Mouse (Mus musculus) forebrain, embryonic 16.5 days (tissue): ENCODE data around the gene Dsn1. TPM values are rescaled to one million over a fixed set of nuclear protein-coding genes. Genes with fewer than 3 reads are reported as not detected.

Experiments
- ATAC-seq: fragments of 200-750 bp; cut with Nextera tagmentation; 2 replicates; pipeline ENCODE4 v1.8.0; 2017; ENCODE audit warnings: mild to moderate bottlenecking, moderate library complexity
- H3K27ac ChIP-seq: fragments of 300-500 bp; sonication (generic); 2 replicates; pipeline ENCODE4 v1.5.1; 2014; ENCODE audit warnings: low read length, control low read depth
- H3K27me3 ChIP-seq: fragments of 300-500 bp; sonication (generic); replicated peaks from 2 replicates; pipeline ENCODE4 v1.6.1; 2014; ENCODE audit warnings: low read length; ENCODE audit not compliant: control insufficient read depth, insufficient read depth
- H3K36me3 ChIP-seq: fragments of 300-500 bp; sonication (generic); 2 replicates; pipeline ENCODE4 v1.6.1; 2014; ENCODE audit not compliant: control insufficient read depth, insufficient read depth
- H3K4me1 ChIP-seq: fragments of 300-500 bp; sonication (generic); replicated peaks from 2 replicates; pipeline ENCODE4 v1.6.1; 2014; ENCODE audit warnings: low read length; ENCODE audit not compliant: control insufficient read depth, insufficient read depth
- H3K4me2 ChIP-seq: fragments of 300-500 bp; sonication (generic); 2 replicates; pipeline ENCODE4 v1.6.1; 2014; ENCODE audit warnings: mild to moderate bottlenecking, low read length, control low read depth
- H3K4me3 ChIP-seq: fragments of 300-500 bp; sonication (generic); replicated peaks from 2 replicates; pipeline ENCODE4 v1.5.1; 2014; ENCODE audit warnings: mild to moderate bottlenecking, low read length, control low read depth
- H3K9ac ChIP-seq: fragments of 300-500 bp; sonication (generic); replicated peaks from 2 replicates; pipeline ENCODE4 v1.6.1; 2014; ENCODE audit warnings: low read depth, low read length, control low read depth
- H3K9me3 ChIP-seq: fragments of 300-500 bp; sonication (generic); 2 replicates; pipeline ENCODE4 v1.6.1; 2016; ENCODE audit warnings: low read length; ENCODE audit not compliant: control insufficient read depth
- WGBS: fragments of 180-500 bp; shearing (Covaris S2); extraction: QIAGEN DNeasy Blood & Tissue Kit; methylation state at CpG from one replicate; pipeline ENCODE4 v1.1.7; 2014; 5-methylcytosine and 5-hydroxymethylcytosine counted together
- polyA plus RNA-seq: library from polyadenylated mRNA; unstranded; fragments of >200 nt; fragmentation: Nextera tagmentation; extraction: Ambion mirVana; gene quantifications from 2 replicates; pipeline ENCODE4 v1.2.1, GENCODE M21; 2015

The Dsn1 gene
- polyA plus RNA-seq, 1 experiment from 2014 or later, result 20.3 TPM

GRCm38 (mm10) chr2:156958496-156959252, 48.3 kb downstream of the Dsn1 start:
- Histone ChIP-seq H3K27me3 (no peaks in the 10 kb centered on the region), H3K9me3 (no peaks in the 10 kb centered on the region), H3K4me3 (no peak overlapping the region), H3K4me2 (no peak overlapping the region), H3K27ac (no peak overlapping the region), H3K9ac (no peak overlapping the region), H3K4me1 (no peaks in the 10 kb centered on the region; the same call in 1 of the 2 replicates), H3K36me3 (no peaks in the 10 kb centered on the region; the same call in 1 of the 2 replicates)
- ATAC-seq, result no peak
- WGBS, result 85% methylated on average over 9 of the region's 9 CpGs

GRCm38 (mm10) chr2:156957035-156957434, 49.9 kb downstream of the Dsn1 start:
- Histone ChIP-seq H3K9ac (no peak overlapping the region), H3K4me1 (no peaks in the 10 kb centered on the region; the same call in 1 of the 2 replicates), H3K36me3 (no peaks in the 10 kb centered on the region; the same call in 1 of the 2 replicates), H3K9me3 (no peaks in the 10 kb centered on the region), H3K4me2 (no peak overlapping the region), H3K27me3 (no peaks in the 10 kb centered on the region), H3K4me3 (no peak overlapping the region), H3K27ac (no peak overlapping the region)
- WGBS, result 85% methylated on average over 2 of the region's 2 CpGs
- no peak for ATAC-seq

GRCm38 (mm10) chr2:156956306-156956705, 50.6 kb downstream of the Dsn1 start:
- Histone ChIP-seq H3K4me1 (peaks cover 2% of the 10 kb centered on the region; the same call in 1 of the 2 replicates), H3K9me3 (no peaks in the 10 kb centered on the region), H3K4me2 (no peak overlapping the region), H3K9ac (no peak overlapping the region), H3K36me3 (no peaks in the 10 kb centered on the region; the same call in 1 of the 2 replicates), H3K27ac (no peak overlapping the region), H3K4me3 (no peak overlapping the region), H3K27me3 (no peaks in the 10 kb centered on the region)
- WGBS, result 86% methylated on average over 7 of the region's 7 CpGs
- ATAC-seq, result no peak

DNA sequence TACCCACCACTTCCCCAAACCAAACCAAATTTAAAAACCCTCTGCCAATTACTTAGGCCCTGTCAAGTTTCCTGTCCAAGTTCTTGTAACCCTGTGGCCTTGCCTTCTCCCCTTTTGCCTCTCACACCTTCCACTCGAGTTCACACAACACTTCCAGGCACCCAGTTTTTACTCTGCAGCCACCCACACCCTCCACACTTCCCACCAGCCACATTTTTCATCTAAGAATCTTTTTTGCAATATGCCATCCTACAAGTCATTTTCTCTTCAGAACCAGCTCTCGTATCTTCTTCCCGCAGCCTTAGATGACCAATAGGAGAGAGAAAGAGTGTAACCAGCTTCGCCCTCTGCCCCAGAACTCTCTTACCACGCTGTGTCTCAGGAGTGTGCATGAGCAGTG, 52.5 kb downstream of the Dsn1 start:
- no peaks in the 10 kb centered on the region for H3K36me3 ChIP-seq

GRCm38 (mm10) chr2:156951301-156952094, 55.5 kb downstream of the Dsn1 start:
- Histone ChIP-seq H3K27ac (peak overlapping the region; percentile 7), H3K27me3 (no peaks in the 10 kb centered on the region), H3K9me3 (no peaks in the 10 kb centered on the region), H3K4me1 (peaks cover 6% of the 10 kb centered on the region; the same call in 1 of the 2 replicates), H3K9ac (no peak overlapping the region), H3K4me3 (no peak overlapping the region), H3K4me2 (no peak overlapping the region), H3K36me3 (no peaks in the 10 kb centered on the region)
- no peak for ATAC-seq
- 92% methylated on average over 10 of the region's 10 CpGs for WGBS

More for the DNA sequence above, 52.5 kb downstream of the Dsn1 start:
- no peak for ATAC-seq
- no peak overlapping the region for H3K4me3 ChIP-seq
- WGBS, result 88% methylated on average over 5 of the region's 5 CpGs
- no peak overlapping the region for H3K27ac ChIP-seq
- H3K4me2 ChIP-seq, result no peak overlapping the region
- H3K9me3 ChIP-seq, result no peaks in the 10 kb centered on the region
- H3K4me1 ChIP-seq, result peaks cover 6% of the 10 kb centered on the region
- H3K27me3 ChIP-seq, result no peaks in the 10 kb centered on the region
- H3K9ac ChIP-seq, result no peak overlapping the region

DNA sequence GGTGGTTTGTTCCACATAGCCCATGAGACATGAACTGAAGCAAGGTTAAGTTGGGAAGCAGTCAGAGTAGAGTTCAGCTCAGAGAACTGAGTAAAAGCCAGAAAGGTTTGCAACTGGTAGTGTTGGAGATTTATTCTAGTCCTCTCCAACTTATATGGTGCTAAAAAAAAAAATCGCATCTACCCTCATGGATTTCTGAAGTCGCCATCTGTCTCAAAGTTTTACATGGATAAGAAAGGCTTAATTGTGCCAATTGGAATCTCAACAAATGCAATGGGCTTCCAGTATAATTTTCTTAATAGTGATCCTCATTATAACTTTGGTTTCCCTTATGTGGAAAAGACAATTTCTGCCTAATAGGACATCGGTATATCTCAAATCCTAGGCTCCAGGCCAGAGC, 56.1 kb downstream of the Dsn1 start:
- Histone ChIP-seq H3K27me3 (no peaks in the 10 kb centered on the region), H3K4me2 (no peak overlapping the region), H3K9ac (no peak overlapping the region), H3K4me1 (peaks cover 6% of the 10 kb centered on the region; the same call in 1 of the 2 replicates), H3K9me3 (no peaks in the 10 kb centered on the region), H3K27ac (peak overlapping the region; percentile 24; the same call in 1 of the 2 replicates), H3K36me3 (no peaks in the 10 kb centered on the region), H3K4me3 (no peak overlapping the region)
- WGBS, result 59% methylated on average over 3 of the region's 3 CpGs
- no peak for ATAC-seq

Other genes starting within 250 kb of the Dsn1 start
- 36.5 and 41.4 TPM in 2 replicates for gene Myl9, start 231.7 kb downstream of the Dsn1 start, polyA plus RNA-seq
- gene Tgif2, start 167.1 kb downstream of the Dsn1 start, polyA plus RNA-seq, result 33.1 and 39.1 TPM in 2 replicates
- 10.2 and 15.0 TPM in 2 replicates for gene 4930518I15Rik, start 149.2 kb downstream of the Dsn1 start, polyA plus RNA-seq
- 131 and 139 TPM in 2 replicates for gene Rab5if, start 144.0 kb downstream of the Dsn1 start, polyA plus RNA-seq
- 0.11 and 0.29 TPM in 2 replicates for gene Sla2, start 120.0 kb downstream of the Dsn1 start, polyA plus RNA-seq
- 150 and 152 TPM in 2 replicates for gene Ndrg3, start 15.1 kb downstream of the Dsn1 start, polyA plus RNA-seq
- 4.7 and 5.8 TPM in 2 replicates for gene Soga1, start 72.1 kb upstream of the Dsn1 start, polyA plus RNA-seq
- gene Tldc2, start 79.9 kb upstream of the Dsn1 start, polyA plus RNA-seq, result not detected in 2 replicates
- 10.2 and 11.0 TPM in 2 replicates for gene Samhd1, start 128.1 kb upstream of the Dsn1 start, polyA plus RNA-seq
- 10.1 and 11.1 TPM in 2 replicates for gene Rbl1, start 197.4 kb upstream of the Dsn1 start, polyA plus RNA-seq